Mouse (Mus musculus) liver, adult 2 months (tissue): ENCODE measurements around the gene Pex7.

ENCODE experiments used
- CTCF ChIP-seq: fragments of 200-500 bp; IDR thresholded peaks from 2 replicates; pipeline ENCODE4 v1.5.1; 2011; ENCODE audit warnings: low read depth, low read length, control low read depth
- POLR2A ChIP-seq: fragments of 200-500 bp; IDR thresholded peaks from 2 replicates; pipeline ENCODE4 v1.6.1; 2011; ENCODE audit warnings: low read length, control low read depth; ENCODE audit not compliant: insufficient read depth; ENCODE audit errors: extremely low read depth

GRCm38 (mm10) chr10:19936961-19937708, 29.6 kb upstream of the Pex7 start:
- TF ChIP-seq POLR2A = no peak
- TF ChIP-seq CTCF = no peak
